Mouse (Mus musculus) megakaryocyte, embryonic 14.5 days (primary cell): ENCODE results near the gene Ccdc155.

Experiments
- FLI1 ChIP-seq: IDR thresholded peaks from 2 replicates; pipeline ENCODE4 v1.6.1; 2012; ENCODE audit warnings: low read length, inconsistent platforms, mixed read lengths
- GATA1 ChIP-seq: IDR thresholded peaks from 3 replicates; pipeline ENCODE4 v1.6.1; 2012; ENCODE audit warnings: mixed read lengths, low read length, inconsistent platforms, borderline replicate concordance

- TF ChIP-seq GATA1 (no peak), FLI1 (no peak)
Observed at GRCm38 (mm10) chr7:45232716-45233465, 28.2 kb upstream of the Ccdc155 start.
